Mouse (Mus musculus) heart, adult 9 months (tissue): ENCODE data around the gene Lims1.

ENCODE experiments used
- DNase-seq, 2 experiments: peaks; one replicate each; pipeline ENCODE4 v3.0.0; 2022; ENCODE audit warnings: low spot score in 2 of 2

The Lims1 gene

GRCm38 (mm10) chr10:58382621-58383101 is 59.4 kb downstream of the Lims1 start:
- DNase-seq, result no peak

- peak in 1 of 2 experiments; percentile 44 for DNase-seq
Observed at GRCm38 (mm10) chr10:58383282-58383681, 60.0 kb downstream of the Lims1 start.

- DNase-seq, result no peak
Observed at GRCm38 (mm10) chr10:58383761-58384160, 60.5 kb downstream of the Lims1 start.

- DNase-seq, result no peak
Observed at GRCm38 (mm10) chr10:58385629-58386028, 62.4 kb downstream of the Lims1 start.

- no peak for DNase-seq
Observed at GRCm38 (mm10) chr10:58386997-58387396, 63.7 kb downstream of the Lims1 start.

- DNase-seq, result no peak
Observed at GRCm38 (mm10) chr10:58388648-58389047, 65.4 kb downstream of the Lims1 start.

GRCm38 (mm10) chr10:58389151-58389550 is 65.9 kb downstream of the Lims1 start:
- DNase-seq, result no peak

GRCm38 (mm10) chr10:58392435-58392834 is 69.2 kb downstream of the Lims1 start:
- DNase-seq, result no peak

GRCm38 (mm10) chr10:58393026-58394014 is 70.1 kb downstream of the Lims1 start:
- no peak for DNase-seq

GRCm38 (mm10) chr10:58394170-58394569 is 70.9 kb downstream of the Lims1 start:
- peak; percentile 86 to 88 for DNase-seq

- no peak for DNase-seq
Observed at GRCm38 (mm10) chr10:58395315-58395714, 72.0 kb downstream of the Lims1 start.

GRCm38 (mm10) chr10:58395723-58396122 is 72.5 kb downstream of the Lims1 start:
- DNase-seq, result no peak

- peak; percentile 38 to 59 for DNase-seq
Observed at GRCm38 (mm10) chr10:58396600-58396999, 73.3 kb downstream of the Lims1 start.

- DNase-seq, result no peak
Observed at GRCm38 (mm10) chr10:58398941-58399340, 75.7 kb downstream of the Lims1 start.

- peak in 1 of 2 experiments; percentile 44 for DNase-seq
Observed at GRCm38 (mm10) chr10:58401838-58402237, 78.6 kb downstream of the Lims1 start.

GRCm38 (mm10) chr10:58404639-58405038 is 81.4 kb downstream of the Lims1 start:
- no peak for DNase-seq

GRCm38 (mm10) chr10:58405285-58405948 is 82.2 kb downstream of the Lims1 start:
- peak in 1 of 2 experiments; percentile 60 for DNase-seq

- DNase-seq, result peak in 1 of 2 experiments; percentile 31
Observed at GRCm38 (mm10) chr10:58405949-58406305, 82.7 kb downstream of the Lims1 start.

- no peak for DNase-seq
Observed at GRCm38 (mm10) chr10:58412331-58412730, 89.1 kb downstream of the Lims1 start.

GRCm38 (mm10) chr10:58412852-58413251 is 89.6 kb downstream of the Lims1 start:
- no peak for DNase-seq

GRCm38 (mm10) chr10:58416702-58417101 is 93.4 kb downstream of the Lims1 start:
- peak in 1 of 2 experiments; percentile 8 for DNase-seq

GRCm38 (mm10) chr10:58418290-58418971 is 95.2 kb downstream of the Lims1 start:
- no peak for DNase-seq
